Mouse (Mus musculus) hindbrain, embryonic 16.5 days (tissue): ENCODE measurements around the gene Def8. TPM values are rescaled to one million over a fixed set of nuclear protein-coding genes. Genes with fewer than 3 reads are reported as not detected.
A peak's percentile ranks its signal among the peaks of the same experiment; 100 is the strongest.
"Not testable (repeated sequence)": the region's sequence is repeated elsewhere in the genome, so short reads cannot be mapped to it uniquely, and the experiment has no call there.

ENCODE experiments used
- ATAC-seq: fragments of 200-750 bp; cut with Nextera tagmentation; 2 replicates; pipeline ENCODE4 v1.8.0; 2017; ENCODE audit warnings: moderate TSS enrichment, moderate library complexity
- H3K27ac ChIP-seq: fragments of 300-500 bp; sonication (generic); 2 replicates; pipeline ENCODE4 v1.5.1; 2014; ENCODE audit warnings: low read depth, mild to moderate bottlenecking, control low read depth, low read length, moderate library complexity
- H3K27me3 ChIP-seq: fragments of 300-500 bp; sonication (generic); replicated peaks from 2 replicates; pipeline ENCODE4 v1.6.1; 2014; ENCODE audit warnings: low read length; ENCODE audit not compliant: control insufficient read depth, insufficient read depth
- H3K36me3 ChIP-seq: fragments of 300-500 bp; sonication (generic); 2 replicates; pipeline ENCODE4 v1.6.1; 2014; ENCODE audit warnings: mild to moderate bottlenecking, low read length, moderate library complexity, mixed read lengths; ENCODE audit not compliant: control insufficient read depth, insufficient read depth
- H3K4me1 ChIP-seq: fragments of 300-500 bp; sonication (generic); 2 replicates; pipeline ENCODE4 v1.6.1; 2014; ENCODE audit warnings: low read depth, low read length; ENCODE audit not compliant: control insufficient read depth, insufficient read depth
- H3K4me2 ChIP-seq: fragments of 300-500 bp; sonication (generic); 2 replicates; pipeline ENCODE4 v1.6.1; 2014; ENCODE audit warnings: mild to moderate bottlenecking, low read length, control low read depth, moderate library complexity
- H3K4me3 ChIP-seq: fragments of 300-500 bp; sonication (generic); 2 replicates; pipeline ENCODE4 v1.5.1; 2014; ENCODE audit warnings: mild to moderate bottlenecking, low read length, control low read depth, moderate library complexity
- H3K9ac ChIP-seq: fragments of 300-500 bp; sonication (generic); 2 replicates; pipeline ENCODE4 v1.6.1; 2014; ENCODE audit warnings: low read depth, mild to moderate bottlenecking, control low read depth, low read length, moderate library complexity
- H3K9me3 ChIP-seq: fragments of 300-500 bp; sonication (generic); 2 replicates; pipeline ENCODE4 v1.6.1; 2014; ENCODE audit warnings: mild to moderate bottlenecking, low read length, moderate library complexity; ENCODE audit not compliant: control insufficient read depth
- WGBS: fragments of 180-500 bp; shearing (Covaris S2); extraction: QIAGEN DNeasy Blood & Tissue Kit; methylation state at CpG from one replicate; pipeline ENCODE4 v1.1.7; 2014; 5-methylcytosine and 5-hydroxymethylcytosine counted together
- polyA plus RNA-seq: library from polyadenylated mRNA; unstranded; fragments of >200 nt; fragmentation: Nextera tagmentation; extraction: Ambion mirVana; gene quantifications from 2 replicates; pipeline ENCODE4 v1.2.1, GENCODE M21; 2015

Def8 gene
- polyA plus RNA-seq, 1 experiment from 2014 or later, result 50.5 TPM

GRCm38 (mm10) chr8:123442871-123443575 lies 19.7 kb downstream of the Def8 start:
- no peaks in the 10 kb centered on the region for H3K36me3 ChIP-seq
- ATAC-seq, result peak; percentile 97
- H3K4me2 ChIP-seq, result peak overlapping the region; percentile 77
- peak overlapping the region; percentile 81 for H3K27ac ChIP-seq
- H3K4me1 ChIP-seq, result peaks cover 11% of the 10 kb centered on the region
- peak overlapping the region; percentile 71 for H3K4me3 ChIP-seq
- WGBS, result 1% methylated on average over 41 of the region's 41 CpGs
- no peaks in the 10 kb centered on the region for H3K9me3 ChIP-seq
- H3K27me3 ChIP-seq, result no peaks in the 10 kb centered on the region
- peak overlapping the region; percentile 90 for H3K9ac ChIP-seq

GRCm38 (mm10) chr8:123443576-123443921 lies 20.2 kb downstream of the Def8 start:
- no peaks in the 10 kb centered on the region for H3K27me3 ChIP-seq
- H3K9me3 ChIP-seq, result no peaks in the 10 kb centered on the region
- H3K4me3 ChIP-seq, result peak overlapping the region; percentile 71
- 0 out of 2 replicates have a peak, but pooled peaks have one; percentile 5 for ATAC-seq
- peak overlapping the region; percentile 90 for H3K9ac ChIP-seq
- peak overlapping the region; percentile 77 for H3K4me2 ChIP-seq
- peak overlapping the region; percentile 81; the same call in 1 of the 2 replicates for H3K27ac ChIP-seq
- 14% methylated on average over 4 of the region's 4 CpGs for WGBS
- peaks cover 11% of the 10 kb centered on the region for H3K4me1 ChIP-seq
- no peaks in the 10 kb centered on the region for H3K36me3 ChIP-seq

- ATAC-seq, result no peak
- Histone ChIP-seq H3K4me3 (peak overlapping the region; percentile 71), H3K4me1 (peaks cover 11% of the 10 kb centered on the region), H3K4me2 (peak overlapping the region; percentile 77), H3K9ac (peak overlapping the region; percentile 90), H3K9me3 (no peaks in the 10 kb centered on the region), H3K36me3 (peaks cover 4% of the 10 kb centered on the region), H3K27ac (no peak overlapping the region), H3K27me3 (no peaks in the 10 kb centered on the region)
- 84% methylated on average over 6 of the region's 6 CpGs for WGBS
Measured at GRCm38 (mm10) chr8:123444131-123444530, 20.8 kb downstream of the Def8 start.

- 95% methylated on average over 10 of the region's 10 CpGs for WGBS
- H3K27me3 ChIP-seq, result no peaks in the 10 kb centered on the region
- H3K9me3 ChIP-seq, result no peaks in the 10 kb centered on the region
- no peak for ATAC-seq
- peaks cover 11% of the 10 kb centered on the region for H3K4me1 ChIP-seq
- peaks cover 8% of the 10 kb centered on the region for H3K36me3 ChIP-seq
- H3K27ac ChIP-seq, result no peak overlapping the region
- H3K4me2 ChIP-seq, result no peak overlapping the region
- no peak overlapping the region for H3K4me3 ChIP-seq
- no peak overlapping the region for H3K9ac ChIP-seq
Measured at GRCm38 (mm10) chr8:123445981-123446380, 22.7 kb downstream of the Def8 start.

- Histone ChIP-seq H3K4me2 (no peak overlapping the region), H3K4me3 (no peak overlapping the region), H3K4me1 (peaks cover 11% of the 10 kb centered on the region), H3K27ac (no peak overlapping the region), H3K9me3 (no peaks in the 10 kb centered on the region), H3K36me3 (peaks cover 12% of the 10 kb centered on the region), H3K9ac (no peak overlapping the region), H3K27me3 (no peaks in the 10 kb centered on the region)
- ATAC-seq, result no peak
- 97% methylated on average over 6 of the region's 6 CpGs for WGBS
Measured at GRCm38 (mm10) chr8:123446799-123447198, 23.5 kb downstream of the Def8 start.

GRCm38 (mm10) chr8:123450783-123451182 lies 27.5 kb downstream of the Def8 start:
- WGBS, result 95% methylated on average over 5 of the region's 5 CpGs
- Histone ChIP-seq H3K36me3 (peaks cover 33% of the 10 kb centered on the region), H3K4me2 (no peak overlapping the region), H3K9ac (no peak overlapping the region), H3K27me3 (no peaks in the 10 kb centered on the region), H3K27ac (no peak overlapping the region), H3K9me3 (no peaks in the 10 kb centered on the region), H3K4me3 (no peak overlapping the region), H3K4me1 (no peaks in the 10 kb centered on the region)
- ATAC-seq, result no peak

- H3K36me3 ChIP-seq, result peaks cover 38% of the 10 kb centered on the region
- ATAC-seq, result not testable (repeated sequence)
Measured at GRCm38 (mm10) chr8:123451747-123452146, 28.4 kb downstream of the Def8 start.

GRCm38 (mm10) chr8:123452149-123452548 lies 28.8 kb downstream of the Def8 start:
- 86% methylated on average over 4 of the region's 4 CpGs for WGBS

More at GRCm38 (mm10) chr8:123451747-123452146, 28.4 kb downstream of the Def8 start:
- WGBS, result 96% methylated on average over 12 of the region's 12 CpGs
- not testable (repeated sequence) for H3K9me3 ChIP-seq, H3K4me1 ChIP-seq, H3K9ac ChIP-seq, H3K27ac ChIP-seq, H3K27me3 ChIP-seq, H3K4me2 ChIP-seq, H3K4me3 ChIP-seq

GRCm38 (mm10) chr8:123453291-123453690 lies 30.0 kb downstream of the Def8 start:
- Histone ChIP-seq H3K36me3 (peaks cover 47% of the 10 kb centered on the region), H3K27ac (no peak overlapping the region), H3K4me3 (no peak overlapping the region), H3K9ac (no peak overlapping the region), H3K4me2 (no peak overlapping the region), H3K4me1 (no peaks in the 10 kb centered on the region), H3K9me3 (no peaks in the 10 kb centered on the region), H3K27me3 (no peaks in the 10 kb centered on the region)
- WGBS, result 86% methylated on average over 7 of the region's 7 CpGs
- no peak for ATAC-seq

More at GRCm38 (mm10) chr8:123452149-123452548, 28.8 kb downstream of the Def8 start:
- no peak overlapping the region for H3K4me3 ChIP-seq
- no peak for ATAC-seq
- H3K27ac ChIP-seq, result no peak overlapping the region
- no peaks in the 10 kb centered on the region for H3K4me1 ChIP-seq
- H3K9ac ChIP-seq, result no peak overlapping the region
- no peaks in the 10 kb centered on the region for H3K27me3 ChIP-seq
- H3K4me2 ChIP-seq, result no peak overlapping the region
- peaks cover 38% of the 10 kb centered on the region for H3K36me3 ChIP-seq
- H3K9me3 ChIP-seq, result no peaks in the 10 kb centered on the region
